Mouse (Mus musculus) hindbrain, embryonic 12.5 days (tissue): ENCODE measurements around the gene Mkks. TPM values are rescaled to one million over a fixed set of nuclear protein-coding genes. Genes with fewer than 3 reads are reported as not detected.

Experiments used
- ATAC-seq: fragments of 200-750 bp; cut with Nextera tagmentation; 2 replicates; pipeline ENCODE4 v1.8.0; 2017; ENCODE audit warnings: moderate TSS enrichment; ENCODE audit not compliant: low FRiP score
- H3K27ac ChIP-seq: fragments of 300-500 bp; sonication (generic); 2 replicates; pipeline ENCODE4 v1.5.1; 2016; ENCODE audit warnings: mild to moderate bottlenecking
- H3K27me3 ChIP-seq: fragments of 300-500 bp; sonication (generic); 2 replicates; pipeline ENCODE4 v1.6.1; 2016; ENCODE audit warnings: mild to moderate bottlenecking
- H3K36me3 ChIP-seq: fragments of 300-500 bp; sonication (generic); 2 replicates; pipeline ENCODE4 v1.6.1; 2016; ENCODE audit warnings: mild to moderate bottlenecking
- H3K4me1 ChIP-seq: fragments of 300-500 bp; sonication (generic); 2 replicates; pipeline ENCODE4 v1.6.1; 2016
- H3K4me2 ChIP-seq: fragments of 300-500 bp; sonication (generic); replicated peaks from 2 replicates; pipeline ENCODE4 v1.6.1; 2016; ENCODE audit warnings: mild to moderate bottlenecking
- H3K4me3 ChIP-seq: fragments of 300-500 bp; sonication (generic); 2 replicates; pipeline ENCODE4 v1.5.1; 2016; ENCODE audit warnings: mild to moderate bottlenecking
- H3K9ac ChIP-seq: fragments of 300-500 bp; sonication (generic); 2 replicates; pipeline ENCODE4 v1.6.1; 2016; ENCODE audit warnings: mild to moderate bottlenecking, moderate library complexity
- H3K9me3 ChIP-seq: fragments of 300-500 bp; sonication (generic); replicated peaks from 2 replicates; pipeline ENCODE4 v1.6.1; 2016; ENCODE audit warnings: mild to moderate bottlenecking
- WGBS: fragments of 180-500 bp; shearing (Covaris S2); methylation state at CpG from one replicate; pipeline ENCODE4 v1.1.7; 2016; 5-methylcytosine and 5-hydroxymethylcytosine counted together
- polyA plus RNA-seq: library from polyadenylated mRNA; unstranded; fragments of >200 nt; fragmentation: Nextera tagmentation; extraction: Ambion mirVana; gene quantifications from 2 replicates; pipeline ENCODE4 v1.2.1, GENCODE M21; 2016

The Mkks gene
- polyA plus RNA-seq, 1 experiment from 2014 or later, result 13.1 TPM

- no peaks in the 10 kb centered on the region for H3K27me3 ChIP-seq
- H3K36me3 ChIP-seq, result no peaks in the 10 kb centered on the region
- H3K4me1 ChIP-seq, result no peaks in the 10 kb centered on the region
- 74% methylated on average over 3 of the region's 3 CpGs for WGBS
- no peak overlapping the region for H3K4me2 ChIP-seq
- no peak overlapping the region for H3K9ac ChIP-seq
- H3K9me3 ChIP-seq, result no peaks in the 10 kb centered on the region
- no peak overlapping the region for H3K4me3 ChIP-seq
- H3K27ac ChIP-seq, result no peak overlapping the region
- no peak for ATAC-seq
Observed at GRCm38 (mm10) chr2:136832936-136833335, 58.3 kb downstream of the Mkks start.

DNA sequence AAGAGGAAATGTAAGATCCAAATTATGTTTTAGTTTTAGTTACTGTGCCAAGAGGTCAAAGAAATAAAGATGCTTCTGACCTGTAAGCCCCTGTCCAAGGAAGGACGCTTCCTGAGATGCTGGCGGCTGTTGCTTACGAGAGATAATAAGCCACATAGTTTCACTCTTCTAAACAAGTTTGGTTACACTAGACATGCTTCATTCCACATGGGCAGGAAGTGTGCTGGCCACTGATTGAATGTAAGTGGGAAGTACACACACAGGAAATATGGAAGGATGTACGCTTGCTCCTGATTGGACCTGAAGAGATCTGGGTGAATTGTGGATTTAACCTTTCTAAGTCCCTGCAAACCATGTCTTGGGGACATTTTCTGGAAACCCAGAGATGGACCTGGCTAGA, 63.6 kb downstream of the Mkks start:
- Histone ChIP-seq H3K27ac (no peak overlapping the region), H3K9me3 (no peaks in the 10 kb centered on the region), H3K4me2 (no peak overlapping the region), H3K9ac (no peak overlapping the region), H3K4me1 (0 out of 2 replicates have a peak, but pooled peaks cover 3% of the 10 kb centered on the region), H3K4me3 (no peak overlapping the region), H3K27me3 (no peaks in the 10 kb centered on the region), H3K36me3 (no peaks in the 10 kb centered on the region)
- ATAC-seq, result no peak
- WGBS, result 88% methylated on average over 4 of the region's 4 CpGs

Other genes starting within 250 kb of the Mkks start
- gene Snap25, start 177.9 kb downstream of the Mkks start, polyA plus RNA-seq, result 56.9 and 69.7 TPM in 2 replicates
- gene AL731706.2, start 5.7 kb downstream of the Mkks start, polyA plus RNA-seq, result 10.4 and 30.3 TPM in 2 replicates
- gene Slx4ip, start 171 bp downstream of the Mkks start, polyA plus RNA-seq, result 11.8 and 12.9 TPM in 2 replicates
- 24.1 and 30.3 TPM in 2 replicates for gene AL731706.1, start within 50 bp of the Mkks start, polyA plus RNA-seq
- gene Jag1, start 225.3 kb upstream of the Mkks start, polyA plus RNA-seq, result 31.6 and 34.0 TPM in 2 replicates